Mouse (Mus musculus) MEL (cell line): ENCODE measurements around the gene Ucp3.

Experiments used
- CTCF ChIP-seq, 3 experiments: IDR thresholded peaks in 2 of 3; conservative IDR thresholded peaks in 1 of 3; 2 replicates each; pipeline ENCODE4 v1.5.1; 2011 to 2012; ENCODE audit warnings: low read length in 3 of 3, low read depth in 2 of 3, mild to moderate bottlenecking in 2 of 3, improper control_type of control experiment in 1 of 3, inconsistent platforms in 1 of 3, mixed read lengths in 1 of 3, moderate library complexity in 1 of 3; ENCODE audit not compliant: control insufficient read depth in 1 of 3, insufficient read depth in 1 of 3, poor library complexity in 1 of 3, severe bottlenecking in 1 of 3
- EP300 ChIP-seq, 2 experiments: IDR thresholded peaks; 2 replicates each; pipeline ENCODE4 v1.6.1; 2011; ENCODE audit warnings: improper control_type of control experiment in 2 of 2, low read length in 2 of 2, low read depth in 1 of 2, mild to moderate bottlenecking in 1 of 2
- GATA1 ChIP-seq: IDR thresholded peaks from 2 replicates; pipeline ENCODE4 v1.6.1; 2011; ENCODE audit warnings: low read depth, low read length, improper control_type of control experiment
- JUND ChIP-seq: IDR thresholded peaks from 2 replicates; pipeline ENCODE4 v1.6.1; 2011; ENCODE audit warnings: low read depth, mild to moderate bottlenecking, improper control_type of control experiment, low read length
- KAT2A ChIP-seq: conservative IDR thresholded peaks from 2 replicates; pipeline ENCODE4 v1.6.1; 2012; ENCODE audit warnings: low read depth, low read length, improper control_type of control experiment, inconsistent platforms
- MAZ ChIP-seq: IDR thresholded peaks from 2 replicates; pipeline ENCODE4 v1.6.1; 2012; ENCODE audit warnings: low read depth, mild to moderate bottlenecking, inconsistent platforms, low read length, improper control_type of control experiment
- MYB ChIP-seq: IDR thresholded peaks from 2 replicates; pipeline ENCODE4 v1.6.1; 2011; ENCODE audit warnings: mild to moderate bottlenecking, low read depth, low read length, improper control_type of control experiment
- POLR2A ChIP-seq, 2 experiments: IDR thresholded peaks; 2 replicates each; pipeline ENCODE4 v1.6.1; 2011 to 2012; ENCODE audit warnings: low read length in 2 of 2, mild to moderate bottlenecking in 2 of 2, control low read depth in 1 of 2, improper control_type of control experiment in 1 of 2, low read depth in 1 of 2, moderate library complexity in 1 of 2; ENCODE audit not compliant: control insufficient read depth in 1 of 2, insufficient read depth in 1 of 2, poor library complexity in 1 of 2
- RAD21 ChIP-seq: IDR thresholded peaks from 2 replicates; pipeline ENCODE4 v1.6.1; 2011; ENCODE audit warnings: mild to moderate bottlenecking, low read depth, low read length, improper control_type of control experiment
- USF1 ChIP-seq: IDR thresholded peaks from 2 replicates; pipeline ENCODE4 v1.6.1; 2014; ENCODE audit warnings: low read depth, mild to moderate bottlenecking, inconsistent platforms, low read length, improper control_type of control experiment, moderate library complexity
- ZC3H11A ChIP-seq: IDR thresholded peaks from 2 replicates; pipeline ENCODE4 v1.6.1; 2012; ENCODE audit warnings: low read depth, mild to moderate bottlenecking, inconsistent platforms, low read length, improper control_type of control experiment

- no peak for TF ChIP-seq MAZ
- TF ChIP-seq ZC3H11A = no peak
- TF ChIP-seq RAD21 = no peak
- TF ChIP-seq JUND = no peak
- no peak for TF ChIP-seq MYB
- no peak for TF ChIP-seq POLR2A (IDR thresholded peaks at IDR 0.05; ENCODE audit: control insufficient read depth in 1 of 2, insufficient read depth in 1 of 2, low read depth in 1 of 2, low read length in 2 of 2, poor library complexity in 1 of 2)
- TF ChIP-seq EP300 (IDR thresholded peaks at IDR 0.05; ENCODE audit: low read depth in 1 of 2, low read length in 2 of 2) = no peak
- no peak for TF ChIP-seq KAT2A
- TF ChIP-seq GATA1 = no peak
- no peak for TF ChIP-seq CTCF (IDR thresholded peaks at IDR 0.05 in 2 of 3, conservative IDR thresholded peaks at IDR 0.05 in 1 of 3; ENCODE audit: control insufficient read depth in 1 of 3, insufficient read depth in 1 of 3, low read depth in 2 of 3, low read length in 3 of 3, poor library complexity in 1 of 3, severe bottlenecking in 1 of 3)
- no peak for TF ChIP-seq USF1
These were observed 39.5 kb upstream of the Ucp3 start for GRCm38 (mm10) chr7:100433295-100433694.
